Mouse (Mus musculus) induced T-regulatory cell, adult 2 months (primary cell): ENCODE measurements around the gene Ythdf1.

Experiments used
- DNase-seq: peaks from one replicate; pipeline ENCODE4 v3.0.0-alpha.2; 2012; ENCODE audit warnings: low read depth

The Ythdf1 gene

GRCm38 (mm10) chr2:180910928-180911327 lies 9.8 kb downstream of the Ythdf1 start:
- DNase-seq: no peak

DNA sequence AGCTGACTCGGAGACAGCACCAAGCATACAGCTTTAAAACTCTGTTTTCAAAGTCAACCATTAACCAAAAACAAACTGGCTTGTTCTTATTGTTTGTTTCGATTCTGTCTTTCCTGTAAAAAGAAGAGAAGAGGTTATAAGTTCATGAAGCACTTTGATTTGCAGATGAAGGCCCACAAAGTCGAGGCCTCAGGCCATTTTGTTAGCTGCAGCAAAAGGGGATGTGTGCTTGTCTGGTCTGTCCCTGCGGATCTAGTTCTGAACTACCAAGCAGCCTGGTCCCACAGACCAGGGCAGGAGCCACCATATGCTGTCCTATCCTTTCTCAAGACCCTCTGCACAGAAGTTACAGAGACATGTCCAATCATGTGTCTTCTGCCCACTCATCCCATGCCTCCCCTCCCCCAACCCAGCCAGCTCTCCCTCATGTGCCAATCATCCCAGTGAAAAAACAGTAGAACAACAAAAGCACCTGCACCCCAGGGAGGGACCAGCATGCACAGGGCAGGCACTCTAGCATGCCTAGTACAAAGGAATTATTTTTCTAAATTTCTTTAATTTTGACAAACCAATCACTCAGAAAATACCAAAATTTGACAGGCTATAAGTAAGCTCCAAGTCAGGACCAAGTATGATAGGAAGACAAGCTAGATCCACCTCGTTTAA lies 15.1 kb downstream of the Ythdf1 start:
- DNase-seq: no peak

GRCm38 (mm10) chr2:180904435-180905208 lies 16.1 kb downstream of the Ythdf1 start:
- no peak for DNase-seq

DNA sequence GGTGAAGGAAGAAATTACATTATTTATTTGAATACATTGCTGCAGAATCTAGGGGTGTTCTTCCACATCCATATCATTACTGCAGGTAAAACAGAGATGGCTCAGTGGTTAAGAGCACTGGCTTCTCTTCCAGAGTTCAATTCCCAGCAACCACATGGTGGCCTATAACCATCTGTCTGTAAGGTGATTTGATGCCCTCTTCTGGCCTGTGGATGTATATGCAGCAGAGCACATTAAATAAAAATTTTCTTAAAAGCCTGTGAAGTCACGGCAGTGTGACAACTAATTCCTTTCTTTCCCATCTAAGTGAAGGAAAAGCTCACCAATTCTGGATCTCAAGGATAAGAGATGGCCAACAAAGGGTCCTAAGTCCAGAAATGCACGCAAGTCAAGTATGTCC lies 18.7 kb downstream of the Ythdf1 start:
- DNase-seq: peak; percentile 58

DNA sequence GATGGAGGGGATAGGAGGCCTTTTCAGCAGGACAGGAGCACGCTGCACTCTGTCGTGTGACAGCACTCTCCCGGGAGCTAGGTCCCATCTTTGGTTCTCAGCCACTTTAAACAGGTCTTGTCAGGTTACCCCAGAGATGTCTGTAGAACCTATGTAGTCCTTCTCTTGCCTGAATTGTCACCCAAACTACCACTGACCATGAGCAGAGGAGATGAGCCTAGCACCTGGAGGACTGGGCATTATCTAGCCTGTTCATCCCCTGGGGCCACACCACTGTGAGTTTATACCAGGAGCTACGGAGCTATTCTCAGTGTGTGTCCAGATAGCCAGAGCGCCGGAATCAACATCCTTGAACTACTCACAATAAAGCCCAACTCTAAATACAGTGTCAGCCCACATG lies 22.9 kb downstream of the Ythdf1 start:
- DNase-seq: no peak

- no peak for DNase-seq
Observed at GRCm38 (mm10) chr2:180896819-180897625, 23.7 kb downstream of the Ythdf1 start.

DNA sequence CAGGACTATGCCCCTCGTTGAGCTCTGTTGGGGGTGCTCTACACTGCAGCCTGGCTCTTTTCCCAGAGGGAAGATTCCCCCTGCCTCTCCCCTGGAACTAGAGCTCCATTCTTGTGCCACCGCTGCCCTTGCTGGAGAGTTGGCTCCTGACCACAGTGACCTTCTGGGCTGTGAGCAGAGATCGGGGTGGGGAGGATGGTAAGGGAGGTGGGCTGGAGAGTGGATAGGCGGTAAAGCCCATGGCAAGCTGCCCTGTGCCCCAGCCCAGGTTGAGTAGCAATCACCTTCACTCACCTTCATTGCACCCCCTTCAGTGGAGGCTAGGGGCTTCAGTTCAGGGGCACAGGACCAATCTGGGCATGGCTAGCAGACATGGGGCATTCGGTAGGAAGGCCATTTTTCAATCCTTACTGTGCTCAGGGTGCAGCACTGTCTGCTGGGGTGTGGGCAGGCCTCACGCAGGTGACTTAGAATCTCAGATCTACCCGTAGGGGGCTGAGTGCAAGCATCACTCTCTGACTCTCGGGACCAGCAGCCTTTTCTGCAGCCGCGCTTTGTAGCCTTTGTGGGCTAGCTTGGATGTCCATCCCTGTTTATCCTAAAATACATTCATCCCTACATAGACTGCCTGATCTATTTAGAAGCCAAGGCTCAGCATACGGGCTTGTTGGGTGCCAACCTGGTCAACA lies 24.8 kb downstream of the Ythdf1 start:
- DNase-seq: no peak

DNA sequence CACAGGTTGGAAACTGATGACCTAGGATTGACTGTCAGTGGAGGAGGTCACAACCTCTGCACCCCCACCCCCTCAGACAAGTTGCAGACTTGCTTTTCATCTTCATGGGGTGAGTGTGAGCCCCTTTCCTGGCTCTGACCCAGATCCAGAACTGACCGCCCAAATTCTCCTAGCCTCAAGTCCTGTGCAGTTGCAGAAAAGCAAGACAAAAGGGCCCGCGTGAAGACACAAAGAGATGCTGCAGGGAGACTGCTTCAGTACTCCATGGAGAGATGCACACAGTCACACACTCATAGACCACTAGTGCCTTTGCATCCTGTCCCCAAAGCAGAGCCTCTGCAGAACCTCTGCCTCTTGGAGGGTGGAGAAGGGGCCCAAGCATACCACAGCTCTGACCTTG lies 25.4 kb downstream of the Ythdf1 start:
- DNase-seq: no peak

DNA sequence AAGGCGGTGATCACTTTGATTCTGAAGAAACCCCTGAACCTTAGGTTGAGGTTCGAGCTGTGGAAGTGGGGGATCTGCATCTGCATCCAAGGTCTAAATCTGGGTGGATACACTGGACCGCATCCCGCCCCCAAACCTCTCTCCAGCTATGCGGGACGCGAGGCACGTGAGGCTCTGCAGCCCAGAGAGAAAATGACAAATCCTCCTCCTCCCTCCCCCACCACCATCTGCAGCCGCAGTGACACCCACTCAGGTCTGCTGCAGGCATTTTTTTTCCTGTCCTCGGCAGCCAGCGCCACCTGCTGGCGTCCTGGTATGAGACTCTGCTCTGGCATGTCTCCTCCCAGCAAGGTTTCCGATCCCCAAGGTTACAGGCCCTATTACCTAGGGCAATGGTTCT lies 26.0 kb downstream of the Ythdf1 start:
- DNase-seq: peak; percentile 80

GRCm38 (mm10) chr2:180894029-180894623 lies 26.6 kb downstream of the Ythdf1 start:
- DNase-seq: peak; percentile 32

DNA sequence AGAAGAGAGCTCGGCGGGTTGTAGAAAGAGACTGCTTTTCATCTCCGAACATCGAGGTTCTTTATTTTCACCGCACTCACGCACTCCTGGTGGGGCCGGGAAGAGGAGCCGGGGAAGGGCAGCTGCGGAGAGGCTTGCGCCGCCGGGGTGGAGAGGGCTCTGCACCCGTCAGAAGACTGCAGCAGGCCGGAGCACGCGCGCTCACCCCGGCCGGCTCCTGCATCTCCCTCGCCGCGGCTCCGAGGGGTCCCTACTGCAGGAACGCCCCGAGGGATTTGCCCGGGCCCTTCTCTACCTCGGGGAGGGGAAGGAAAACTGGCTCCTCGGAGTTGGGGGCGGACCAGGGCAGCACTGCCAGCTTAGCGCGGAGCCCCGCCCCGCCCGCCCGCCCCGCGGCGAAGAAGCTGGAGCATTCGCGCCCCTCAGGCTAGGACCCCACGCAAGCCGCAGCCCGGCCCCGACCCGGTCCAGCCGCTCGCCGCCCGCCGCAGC lies 27.2 kb downstream of the Ythdf1 start:
- no peak for DNase-seq

- peak; percentile 34 for DNase-seq
Observed at GRCm38 (mm10) chr2:180892841-180893521, 27.8 kb downstream of the Ythdf1 start.

DNA sequence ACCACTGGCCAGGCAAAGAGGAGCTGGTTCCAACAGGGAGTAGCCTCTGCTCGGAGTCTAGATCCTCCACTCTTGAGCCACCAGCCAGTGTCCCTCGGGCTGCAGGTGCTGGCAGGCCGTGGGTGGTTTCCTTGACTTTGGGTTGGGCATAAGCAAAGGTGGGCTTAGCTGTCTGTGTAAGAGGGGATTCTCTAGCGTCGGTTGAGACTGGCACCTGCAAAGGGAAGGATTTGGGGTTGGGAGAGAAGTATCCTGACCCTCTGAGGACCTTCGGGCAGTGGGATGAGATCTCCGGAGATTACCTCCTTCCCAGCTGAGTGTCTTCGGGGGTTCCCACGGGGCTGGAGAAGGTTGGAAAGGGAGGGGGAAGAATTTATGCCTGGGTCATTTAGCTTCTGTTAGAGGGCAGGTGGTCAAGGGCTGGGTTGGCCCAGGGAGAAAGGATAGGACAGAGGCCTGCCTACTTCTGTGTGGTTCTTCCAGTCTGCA lies 28.9 kb downstream of the Ythdf1 start:
- no peak for DNase-seq

DNA sequence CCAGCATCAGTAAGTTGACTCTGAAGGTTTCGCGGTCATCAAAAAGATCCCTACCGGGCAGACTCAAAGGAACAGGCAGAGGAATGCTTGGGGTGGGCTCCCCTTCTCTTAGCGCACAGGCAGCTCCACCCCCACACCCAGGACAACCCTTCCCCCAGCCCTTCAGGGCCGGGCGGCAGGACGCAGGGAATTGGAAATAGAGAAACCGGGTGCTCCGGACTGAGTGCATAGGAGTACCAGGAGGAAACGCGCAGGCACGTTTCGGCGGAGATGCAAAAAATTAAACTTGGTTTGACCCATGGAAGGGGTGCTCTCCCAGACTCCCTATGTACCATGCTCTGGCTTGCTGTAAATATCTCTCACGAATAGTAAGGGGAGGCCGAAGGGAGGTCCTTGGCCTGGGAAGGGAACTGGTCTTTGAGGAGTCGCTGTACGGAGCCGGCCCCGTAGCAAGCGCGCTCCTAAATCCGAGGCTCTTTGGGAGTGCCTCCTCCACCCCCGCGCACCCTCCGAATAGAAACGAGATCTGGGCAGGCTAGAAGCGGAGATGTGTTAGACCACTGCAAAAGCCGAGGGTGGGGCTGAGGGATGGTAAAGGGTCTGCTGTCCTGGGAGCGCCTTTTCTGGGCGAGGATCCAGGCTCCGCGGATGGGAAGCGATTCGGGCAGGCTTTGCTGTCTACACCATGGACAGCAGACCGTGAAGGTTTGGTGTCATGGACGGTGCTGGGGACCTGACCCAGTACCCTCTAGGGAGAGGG lies 29.5 kb downstream of the Ythdf1 start:
- no peak for DNase-seq

GRCm38 (mm10) chr2:180890422-180891074 lies 30.2 kb downstream of the Ythdf1 start:
- no peak for DNase-seq

DNA sequence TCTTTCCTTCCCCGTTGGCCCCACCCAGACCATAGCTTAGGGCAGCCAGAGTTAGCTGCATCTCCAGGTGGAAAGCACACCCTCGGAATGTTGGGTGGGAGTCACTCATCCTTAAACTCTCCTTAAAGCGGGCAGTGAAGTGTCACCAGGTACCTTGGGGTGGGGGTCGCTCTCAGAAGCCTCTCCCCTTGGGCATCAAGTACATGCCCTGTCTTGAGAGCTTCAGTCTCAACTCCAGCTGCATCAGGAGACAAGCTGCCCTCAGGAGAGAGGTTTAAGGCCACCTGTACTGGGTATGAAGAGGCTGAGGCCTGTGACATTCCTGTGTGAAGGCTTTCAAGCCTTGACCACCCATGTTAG lies 30.8 kb downstream of the Ythdf1 start:
- no peak for DNase-seq

DNA sequence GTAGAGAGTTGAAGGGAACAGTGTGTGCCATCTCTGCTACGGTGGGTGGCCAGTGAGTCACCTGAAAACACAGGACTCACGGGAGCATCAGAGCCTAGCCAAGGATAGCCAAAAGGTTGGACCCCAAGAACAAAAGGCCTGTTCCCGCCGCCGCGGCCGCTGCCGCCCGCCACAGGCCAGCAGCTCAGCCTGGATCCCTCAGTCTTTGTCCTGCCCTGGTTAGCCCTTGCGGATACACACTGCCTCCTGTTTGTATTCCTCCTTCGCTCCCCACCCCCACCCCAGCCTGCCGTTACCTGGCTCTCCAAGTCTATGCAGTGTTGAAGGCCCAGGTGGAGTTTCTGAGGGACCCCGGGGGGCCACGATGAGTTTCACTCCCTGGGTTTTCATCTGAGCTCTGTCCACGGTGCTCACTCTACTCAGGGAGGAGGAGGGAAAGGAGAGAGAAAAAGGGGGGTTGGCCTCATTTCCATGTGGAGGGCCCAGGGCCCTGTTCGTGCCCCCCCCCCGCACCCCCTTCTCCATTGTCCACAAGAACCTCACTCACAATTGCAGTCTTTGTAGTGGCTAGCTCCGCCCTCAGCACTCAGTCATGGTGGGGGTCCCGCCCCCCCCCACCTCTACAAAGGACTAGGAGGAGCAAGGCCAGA lies 31.4 kb downstream of the Ythdf1 start:
- DNase-seq: no peak

DNA sequence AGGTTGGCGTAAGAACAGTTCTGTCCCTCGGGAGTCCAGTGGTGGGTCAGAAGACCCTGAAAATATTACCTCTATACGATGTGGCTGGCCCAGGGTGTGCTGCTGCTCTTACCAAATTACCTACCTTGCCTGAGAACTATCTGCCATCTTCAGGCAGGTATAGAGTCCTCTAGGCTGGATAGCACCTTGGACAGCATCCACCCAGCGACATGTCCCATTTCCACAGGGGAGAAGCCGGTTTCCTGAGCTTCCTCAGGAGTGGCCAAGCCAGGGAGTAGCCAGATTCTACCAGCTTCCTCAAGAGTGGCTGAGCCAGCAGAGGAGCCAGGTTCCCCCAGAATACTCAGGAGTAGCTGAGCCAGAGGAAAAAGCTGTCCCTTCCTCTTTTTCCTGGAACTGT lies 35.5 kb downstream of the Ythdf1 start:
- no peak for DNase-seq

GRCm38 (mm10) chr2:180881281-180881680 lies 39.5 kb downstream of the Ythdf1 start:
- no peak for DNase-seq
